Comparison of ENCODE assay signal across 8 mouse cellular contexts in the genomic region with DNA sequence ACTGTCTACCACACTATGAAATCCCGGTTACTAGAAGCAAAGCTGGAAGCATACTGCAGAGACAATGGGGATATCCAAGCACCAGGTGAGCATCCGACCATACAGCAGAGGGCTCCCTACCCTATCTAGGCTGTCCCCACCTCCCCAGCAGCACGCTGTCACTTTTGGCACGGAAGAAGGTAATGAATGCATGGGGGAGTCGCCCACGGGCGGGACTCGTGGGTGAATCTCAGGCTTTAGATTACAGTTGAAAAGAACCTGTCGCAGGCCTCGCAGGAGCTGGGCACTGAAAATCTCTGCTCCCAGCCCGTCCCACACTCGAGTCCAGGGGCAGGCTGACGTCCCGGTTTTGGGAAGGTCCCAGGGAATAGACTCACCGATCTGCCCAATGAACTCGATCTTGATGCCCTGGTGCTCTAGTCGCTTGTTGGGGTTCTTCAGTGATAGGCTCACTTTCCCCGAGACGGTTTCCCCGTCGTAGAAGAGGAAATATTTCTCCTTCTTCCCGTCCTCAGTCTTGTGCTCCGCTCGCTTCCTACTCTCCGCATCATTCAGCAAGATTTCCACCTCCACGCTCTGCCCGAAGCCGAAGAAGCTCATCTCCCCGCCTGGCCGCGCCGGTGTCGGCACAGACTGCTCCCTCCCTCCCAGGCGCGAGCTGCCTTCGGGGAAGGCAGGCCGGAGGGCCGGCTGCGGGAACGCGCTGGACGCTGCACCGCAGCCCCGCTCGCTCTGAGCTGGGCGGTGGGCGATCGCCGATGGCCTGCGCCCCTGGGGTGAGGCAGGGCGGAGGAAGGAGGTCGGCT. TPM values are rescaled to one million over a fixed set of nuclear protein-coding genes. Genes with fewer than 3 reads are reported as not detected.
DNase-seq lines count a peak whose midpoint lies in the region; ATAC-seq and TF ChIP-seq lines count a peak whose summit lies in the region.

No protein-coding gene starts in this region.

- intact Hi-C loops in heart, adult 2 months (cut with DNase I), result loop anchor here (1.0 kb wide), 1 partner anchor 30 kb away; a partner anchor contains a TSS

- peak; percentile 15 to 36 for DNase-seq in urinary bladder, adult 18-20 months (ENCODE audit: low spot score in 2 of 2)
- no peak for DNase-seq in urinary bladder, postnatal 10 days (ENCODE audit: low spot score)
- peak; percentile 48 to 52 for DNase-seq in heart, adult 2 months
- peak; percentile 49 for DNase-seq in kidney, adult 2 months
- DNase-seq in limb, embryonic 14.5 days (ENCODE audit: low spot score), result peak; percentile 19
- DNase-seq in spleen, postnatal 36 days (ENCODE audit: low spot score in 2 of 2), result peak; percentile 26 to 32

- peak overlapping the region; percentile 88 for H3K4me2 ChIP-seq in embryonic facial prominence, embryonic 12.5 days (replicated peaks)
- H3K4me2 ChIP-seq in limb, embryonic 14.5 days (replicated peaks; ENCODE audit: low read depth, low read length, severe bottlenecking), result peak overlapping the region; percentile 74
- peak overlapping the region; percentile 58 for H3K4me2 ChIP-seq in midbrain, embryonic 15.5 days

- H3K4me3 ChIP-seq in embryonic facial prominence, embryonic 12.5 days, result peak overlapping the region; percentile 98
- H3K4me3 ChIP-seq in heart, adult 2 months, result peak overlapping the region; percentile 99
- H3K4me3 ChIP-seq in kidney, adult 2 months (ENCODE audit: insufficient read depth, low read depth, low read length), result peak overlapping the region; percentile 61
- peak overlapping the region; percentile 93 for H3K4me3 ChIP-seq in limb, embryonic 14.5 days (replicated peaks; ENCODE audit: low read length)
- peak overlapping the region; percentile 97 for H3K4me3 ChIP-seq in midbrain, embryonic 15.5 days

- peak overlapping the region; percentile 90 for H3K27ac ChIP-seq in embryonic facial prominence, embryonic 12.5 days
- peak overlapping the region; percentile 98 for H3K27ac ChIP-seq in heart, adult 2 months
- peak overlapping the region; percentile 91 for H3K27ac ChIP-seq in kidney, adult 2 months (ENCODE audit: insufficient read depth, low read depth, low read length)
- H3K27ac ChIP-seq in limb, embryonic 14.5 days (replicated peaks; ENCODE audit: low read depth, low read length), result peak overlapping the region; percentile 58
- peak overlapping the region; percentile 94 for H3K27ac ChIP-seq in midbrain, embryonic 15.5 days

- H3K9ac ChIP-seq in embryonic facial prominence, embryonic 12.5 days, result peak overlapping the region; percentile 95
- H3K9ac ChIP-seq in heart, adult 2 months (ENCODE audit: low read depth, low read length), result peak overlapping the region; percentile 93
- peak overlapping the region; percentile 93 for H3K9ac ChIP-seq in limb, embryonic 14.5 days (ENCODE audit: low read depth, low read length, severe bottlenecking)
- peak overlapping the region; percentile 98 for H3K9ac ChIP-seq in midbrain, embryonic 15.5 days

- no peak for TF ChIP-seq POLR2A in heart, adult 2 months (IDR thresholded peaks at IDR 0.05; ENCODE audit: insufficient read depth, low read depth, low read length)
- TF ChIP-seq POLR2A in kidney, adult 2 months (IDR thresholded peaks at IDR 0.05; ENCODE audit: low read depth, low read length), result no peak
- TF ChIP-seq POLR2A in limb, embryonic 14.5 days (IDR thresholded peaks at IDR 0.05; ENCODE audit: borderline replicate concordance, extremely low read depth, insufficient read depth, insufficient read length), result no peak

- peak; percentile 48 for TF ChIP-seq CTCF in heart, adult 2 months (IDR thresholded peaks at IDR 0.05)
- TF ChIP-seq CTCF in kidney, adult 2 months (conservative IDR thresholded peaks at IDR 0.05; ENCODE audit: insufficient read depth, insufficient read length, low read depth, low read length), result 0 out of 2 replicates have a peak, but pooled peaks have one; percentile 25

- no peaks in the 10 kb centered on the region for H3K27me3 ChIP-seq in embryonic facial prominence, embryonic 12.5 days
- H3K27me3 ChIP-seq in heart, adult 2 months (ENCODE audit: control insufficient read depth, insufficient read depth, low read length), result no peaks in the 10 kb centered on the region
- no peaks in the 10 kb centered on the region for H3K27me3 ChIP-seq in kidney, adult 2 months (replicated peaks; ENCODE audit: control insufficient read depth, insufficient read depth, low read length)
- no peaks in the 10 kb centered on the region for H3K27me3 ChIP-seq in limb, embryonic 14.5 days (ENCODE audit: control insufficient read depth, insufficient read depth, low read length)
- H3K27me3 ChIP-seq in midbrain, embryonic 15.5 days (replicated peaks), result no peaks in the 10 kb centered on the region

- under 1% methylated on average over 52 of the region's 52 CpGs for WGBS in embryonic facial prominence, embryonic 12.5 days
- under 1% methylated on average over 52 of the region's 52 CpGs for WGBS in heart, adult 2 months
- under 1% methylated on average over 52 of the region's 52 CpGs for WGBS in kidney, adult 2 months
- WGBS in limb, embryonic 14.5 days, result 1% methylated on average over 52 of the region's 52 CpGs
- WGBS in midbrain, embryonic 15.5 days, result under 1% methylated on average over 52 of the region's 52 CpGs

- 0 out of 2 replicates have a peak, but pooled peaks cover 3% of the 10 kb centered on the region for H3K36me3 ChIP-seq in embryonic facial prominence, embryonic 12.5 days
- peaks cover 6% of the 10 kb centered on the region for H3K36me3 ChIP-seq in heart, adult 2 months (ENCODE audit: control insufficient read depth, insufficient read depth, low read length)
- no peaks in the 10 kb centered on the region for H3K36me3 ChIP-seq in kidney, adult 2 months (ENCODE audit: control insufficient read depth, insufficient read depth, low read length)
- H3K36me3 ChIP-seq in limb, embryonic 14.5 days (ENCODE audit: control insufficient read depth, insufficient read depth, low read length), result no peaks in the 10 kb centered on the region
- no peaks in the 10 kb centered on the region for H3K36me3 ChIP-seq in midbrain, embryonic 15.5 days (replicated peaks)

- H3K79me2 ChIP-seq in heart, adult 2 months (replicated peaks; ENCODE audit: control insufficient read depth, insufficient read depth, low read length), result peaks cover 5% of the 10 kb centered on the region

- H3K9me3 ChIP-seq in embryonic facial prominence, embryonic 12.5 days, result no peaks in the 10 kb centered on the region
- no peaks in the 10 kb centered on the region for H3K9me3 ChIP-seq in limb, embryonic 14.5 days (ENCODE audit: control insufficient read depth, low read length)
- no peaks in the 10 kb centered on the region for H3K9me3 ChIP-seq in midbrain, embryonic 15.5 days

- peak; percentile 12 for ATAC-seq in embryonic facial prominence, embryonic 12.5 days (ENCODE audit: insufficient number of reproducible peaks, insufficient read depth, low FRiP score, low TSS enrichment)
- ATAC-seq in limb, embryonic 14.5 days (ENCODE audit: low FRiP score, low read depth), result no peak; the same call in none of the 2 replicates
- ATAC-seq in midbrain, embryonic 15.5 days (replicated peaks), result peak; percentile 59

- no peak for TF ChIP-seq EP300 in heart, adult 2 months (IDR thresholded peaks at IDR 0.05; ENCODE audit: insufficient read depth, low read depth, low read length)

- peaks cover 39% of the 10 kb centered on the region for H3K4me1 ChIP-seq in embryonic facial prominence, embryonic 12.5 days
- peaks cover 8% of the 10 kb centered on the region for H3K4me1 ChIP-seq in heart, adult 2 months (ENCODE audit: control insufficient read depth, insufficient read depth, low read length)
- H3K4me1 ChIP-seq in kidney, adult 2 months (ENCODE audit: control insufficient read depth, insufficient read depth, low read length), result peaks cover 6% of the 10 kb centered on the region
- H3K4me1 ChIP-seq in limb, embryonic 14.5 days (ENCODE audit: control insufficient read depth, insufficient read depth, low read length), result peaks cover 25% of the 10 kb centered on the region
- H3K4me1 ChIP-seq in midbrain, embryonic 15.5 days, result peaks cover 56% of the 10 kb centered on the region

RNA-seq across cellular contexts. Expression of a gene that starts 0.6 kb away (rescaled TPM):
- 47.6 and 49.3 TPM in 2 replicates for polyA plus RNA-seq in embryonic facial prominence, embryonic 12.5 days (2016; fragmentation: Nextera tagmentation; extraction: Ambion mirVana)
- total RNA-seq in heart, adult 2 months (2021), result 10 to 100 TPM; 26.7 to 27.3 TPM
- polyA plus RNA-seq in heart, adult 2 months (2012; rRNA removed), result 16.9 and 26.7 TPM in 2 replicates
- polyA plus RNA-seq in kidney, adult 2 months (2012; rRNA removed), result 21.6 and 25.6 TPM in 2 replicates
- 40.3 and 44.1 TPM in 2 replicates for polyA plus RNA-seq in limb, embryonic 14.5 days (2012; rRNA removed)
- 44.2 and 49.2 TPM in 2 replicates for polyA plus RNA-seq in limb, embryonic 14.5 days (2014; fragmentation: Nextera tagmentation; extraction: Ambion mirVana)
- polyA plus RNA-seq in midbrain, embryonic 15.5 days (2015; fragmentation: Nextera tagmentation; extraction: Ambion mirVana), result 89.6 and 92.2 TPM in 2 replicates

RNA-seq across cellular contexts. Expression of a gene that starts 0.8 kb away (rescaled TPM):
- polyA plus RNA-seq in embryonic facial prominence, embryonic 12.5 days (2016; fragmentation: Nextera tagmentation; extraction: Ambion mirVana), result 33.4 and 35.6 TPM in 2 replicates
- total RNA-seq in heart, adult 2 months (2021), result 1 to 10 TPM; 8.5 to 9.0 TPM
- polyA plus RNA-seq in heart, adult 2 months (2012; rRNA removed), result 10.0 and 14.5 TPM in 2 replicates
- polyA plus RNA-seq in kidney, adult 2 months (2012; rRNA removed), result 9.6 and 12.5 TPM in 2 replicates
- polyA plus RNA-seq in limb, embryonic 14.5 days (2012; rRNA removed), result 38.5 and 38.8 TPM in 2 replicates
- 24.3 and 28.2 TPM in 2 replicates for polyA plus RNA-seq in limb, embryonic 14.5 days (2014; fragmentation: Nextera tagmentation; extraction: Ambion mirVana)
- polyA plus RNA-seq in midbrain, embryonic 15.5 days (2015; fragmentation: Nextera tagmentation; extraction: Ambion mirVana), result 15.1 and 16.5 TPM in 2 replicates

RNA-seq across cellular contexts. Expression of a gene that starts 29.7 kb away (rescaled TPM):
- 151 and 155 TPM in 2 replicates for polyA plus RNA-seq in embryonic facial prominence, embryonic 12.5 days (2016; fragmentation: Nextera tagmentation; extraction: Ambion mirVana)
- 10 to 100 TPM; 23.8 to 25.4 TPM for total RNA-seq in heart, adult 2 months (2021)
- polyA plus RNA-seq in heart, adult 2 months (2012; rRNA removed), result 7.6 and 15.1 TPM in 2 replicates
- 9.7 and 11.3 TPM in 2 replicates for polyA plus RNA-seq in kidney, adult 2 months (2012; rRNA removed)
- 44.4 and 69.2 TPM in 2 replicates for polyA plus RNA-seq in limb, embryonic 14.5 days (2012; rRNA removed)
- 124 and 127 TPM in 2 replicates for polyA plus RNA-seq in limb, embryonic 14.5 days (2014; fragmentation: Nextera tagmentation; extraction: Ambion mirVana)
- 122 TPM in 2 replicates for polyA plus RNA-seq in midbrain, embryonic 15.5 days (2015; fragmentation: Nextera tagmentation; extraction: Ambion mirVana)

RNA-seq across cellular contexts. Expression of a gene that starts 29.9 kb away (rescaled TPM):
- 45.8 and 49.8 TPM in 2 replicates for polyA plus RNA-seq in embryonic facial prominence, embryonic 12.5 days (2016; fragmentation: Nextera tagmentation; extraction: Ambion mirVana)
- 10 to 100 TPM; 51.6 to 56.3 TPM for total RNA-seq in heart, adult 2 months (2021)
- polyA plus RNA-seq in heart, adult 2 months (2012; rRNA removed), result 32.0 and 57.6 TPM in 2 replicates
- 49.1 and 57.0 TPM in 2 replicates for polyA plus RNA-seq in kidney, adult 2 months (2012; rRNA removed)
- 46.4 and 47.3 TPM in 2 replicates for polyA plus RNA-seq in limb, embryonic 14.5 days (2012; rRNA removed)
- 45.6 and 46.7 TPM in 2 replicates for polyA plus RNA-seq in limb, embryonic 14.5 days (2014; fragmentation: Nextera tagmentation; extraction: Ambion mirVana)
- polyA plus RNA-seq in midbrain, embryonic 15.5 days (2015; fragmentation: Nextera tagmentation; extraction: Ambion mirVana), result 35.8 and 36.4 TPM in 2 replicates
